Mouse (Mus musculus): Measurements from ENCODE around the gene Gm9837.

Gm9837 gene

GRCm38 (mm10) chr11:53486822-53487594, 16.7 kb upstream of the Gm9837 start:
- no peak for DNase-seq

DNA sequence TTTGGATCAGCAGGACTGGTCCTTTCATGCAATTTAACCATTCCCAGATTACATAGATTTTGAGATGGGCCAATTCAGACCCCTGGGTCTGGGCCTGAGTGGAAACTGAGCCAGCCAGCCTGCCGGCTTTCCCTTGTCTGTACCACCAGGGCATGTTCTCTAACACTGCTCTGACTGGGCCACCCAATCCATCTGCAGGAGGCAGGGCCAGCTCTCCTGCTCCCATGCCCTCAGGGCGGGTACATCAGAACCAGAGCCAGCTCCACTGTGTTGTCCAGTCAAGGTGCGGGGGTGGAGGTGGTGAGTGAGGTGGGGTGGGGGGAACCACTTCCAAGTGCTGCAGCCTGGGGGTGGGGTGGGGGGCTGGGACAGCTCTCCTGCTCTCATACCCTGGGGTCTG, 16.1 kb upstream of the Gm9837 start:
- no peak for DNase-seq

DNA sequence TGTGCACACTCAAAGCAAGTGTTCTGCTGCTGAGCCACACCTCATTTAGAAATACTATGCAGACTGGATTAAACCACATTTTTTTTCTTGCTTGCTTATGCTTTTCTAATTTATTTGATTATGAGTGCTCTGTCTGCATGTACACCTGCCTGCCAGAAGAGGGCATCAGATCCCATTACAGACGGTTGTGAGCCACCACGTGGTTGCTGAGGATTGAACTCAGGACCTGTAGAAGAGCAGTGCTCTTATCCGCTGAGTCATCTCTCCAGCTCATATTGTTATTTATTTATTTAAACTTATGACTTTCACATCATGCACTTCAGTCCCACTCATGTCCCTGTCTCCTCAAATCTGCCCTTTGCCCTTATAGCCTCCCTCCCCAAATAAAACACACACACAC, 15.4 kb upstream of the Gm9837 start:
- no peak for DNase-seq

- DNase-seq = no peak
Observed at GRCm38 (mm10) chr11:53483159-53483891, 13.0 kb upstream of the Gm9837 start.

GRCm38 (mm10) chr11:53481088-53481730, 10.9 kb upstream of the Gm9837 start:
- DNase-seq = no peak

GRCm38 (mm10) chr11:53479783-53480301, 9.6 kb upstream of the Gm9837 start, which contains the start of the genes Gm9945 and Sowaha:
Gene Gm9945, plus strand, starts transcription at chr11:53480166.
Gene Sowaha, minus strand, starts transcription at chr11:53480274.
- no peak for DNase-seq

DNA sequence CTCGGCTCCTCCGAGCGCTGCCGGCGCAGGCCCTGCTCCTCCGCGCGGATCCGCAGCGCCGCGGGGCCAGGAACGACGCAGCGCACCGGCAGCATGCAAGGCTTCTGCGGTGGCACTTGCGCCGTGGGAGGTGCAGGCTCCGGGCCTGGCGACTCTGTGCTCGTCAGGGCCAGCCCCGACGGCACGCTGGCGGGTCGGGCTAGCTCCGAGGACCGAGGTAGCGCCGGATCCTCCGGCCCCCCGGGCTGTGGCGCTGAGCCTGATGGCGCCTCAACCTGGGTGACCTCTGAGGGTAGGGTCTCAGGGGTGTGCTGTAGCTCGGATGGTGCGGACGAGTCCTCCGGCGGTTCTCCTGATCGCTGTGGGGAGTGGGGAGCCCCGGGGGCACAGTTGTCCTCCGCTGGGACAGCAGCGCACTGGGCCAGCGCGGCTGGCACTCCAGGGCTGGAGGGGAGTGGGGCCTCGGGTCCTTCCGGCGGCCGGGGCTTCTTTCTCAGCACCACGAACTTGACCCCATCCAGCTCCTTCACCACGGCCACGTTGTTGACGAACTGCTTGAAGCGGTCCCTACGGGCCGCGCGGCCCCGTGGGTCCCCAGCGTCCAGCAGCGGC, 9.0 kb upstream of the Gm9837 start:
- DNase-seq = no peak

DNA sequence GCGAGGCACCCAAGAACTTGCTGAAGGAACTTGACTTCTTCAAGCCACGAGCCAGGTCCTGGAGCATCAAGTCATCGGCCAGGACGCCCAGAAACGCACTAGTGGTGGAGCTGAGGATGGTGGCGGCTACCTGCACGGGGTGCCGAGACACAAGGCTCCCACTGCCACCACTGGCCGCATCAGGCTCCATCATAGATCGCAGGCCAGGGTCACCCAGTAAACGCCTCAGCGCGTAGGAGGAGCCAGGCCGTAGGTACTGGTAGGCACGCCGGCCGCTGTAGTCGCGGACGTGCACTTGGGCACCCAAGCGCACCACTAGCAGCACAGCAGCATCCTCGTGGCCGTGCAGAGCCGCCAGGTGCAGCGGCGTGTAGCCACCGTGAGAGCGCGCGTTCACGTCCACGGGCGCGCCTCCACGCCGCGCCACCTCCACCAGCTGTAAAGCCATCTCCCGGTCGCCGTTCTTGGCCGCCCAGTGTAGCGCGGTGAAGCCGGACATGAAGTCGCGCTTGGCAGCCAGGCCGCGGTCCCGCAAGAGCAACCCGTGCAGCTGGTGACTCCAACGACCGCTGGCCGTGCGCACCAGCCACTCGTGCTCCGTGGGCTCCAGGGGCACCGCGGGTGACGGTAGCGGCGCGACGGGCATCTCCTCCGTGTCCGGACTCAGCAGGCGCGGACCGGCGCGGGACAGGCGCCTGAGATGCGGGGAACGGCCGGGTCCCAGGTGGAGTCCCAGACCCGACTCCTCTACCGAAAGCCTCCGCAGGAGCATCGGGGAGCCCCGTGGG, 8.3 kb upstream of the Gm9837 start:
- DNase-seq = no peak

- DNase-seq = no peak
Observed at GRCm38 (mm10) chr11:53477833-53478232, 7.6 kb upstream of the Gm9837 start.

DNA sequence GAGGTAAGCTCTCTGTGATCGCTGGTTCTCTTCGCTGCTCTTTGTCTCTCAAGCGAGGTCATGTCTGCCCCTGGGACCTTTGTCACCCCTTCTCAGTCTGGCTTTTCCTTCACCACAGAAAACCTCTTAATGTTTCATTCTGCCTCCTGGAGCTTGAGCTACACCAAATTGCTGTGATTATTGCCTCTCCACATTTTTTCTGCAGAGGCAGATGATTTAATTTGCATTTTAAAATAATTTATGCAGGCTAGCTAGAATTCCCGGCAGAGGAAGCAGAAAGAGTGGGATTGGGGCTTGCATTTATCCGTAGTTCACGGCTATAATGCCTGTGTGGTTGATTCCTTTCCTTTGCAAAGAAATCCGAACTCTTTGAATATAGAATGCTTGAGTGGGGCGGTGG, 5.3 kb upstream of the Gm9837 start:
- no peak for DNase-seq

DNA sequence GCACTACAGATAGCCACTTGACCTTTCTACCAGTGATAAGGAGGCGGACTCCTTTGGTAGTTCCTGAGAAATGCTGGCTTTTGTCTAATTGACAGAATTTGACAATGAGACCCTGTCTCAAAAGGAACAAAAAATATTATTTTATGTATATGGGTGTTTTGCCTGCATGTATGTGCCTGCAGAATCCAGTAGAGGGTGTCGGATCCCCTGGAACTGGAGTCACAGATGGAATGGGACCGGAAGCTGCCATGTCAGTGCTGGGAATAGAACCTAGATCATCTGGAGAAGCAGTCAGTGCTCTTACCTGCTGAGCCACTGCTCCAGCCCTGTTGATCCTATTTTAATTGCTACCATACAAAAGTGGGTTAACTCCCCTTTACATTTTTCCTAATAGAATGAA, 2.4 kb upstream of the Gm9837 start:
- no peak for DNase-seq

DNA sequence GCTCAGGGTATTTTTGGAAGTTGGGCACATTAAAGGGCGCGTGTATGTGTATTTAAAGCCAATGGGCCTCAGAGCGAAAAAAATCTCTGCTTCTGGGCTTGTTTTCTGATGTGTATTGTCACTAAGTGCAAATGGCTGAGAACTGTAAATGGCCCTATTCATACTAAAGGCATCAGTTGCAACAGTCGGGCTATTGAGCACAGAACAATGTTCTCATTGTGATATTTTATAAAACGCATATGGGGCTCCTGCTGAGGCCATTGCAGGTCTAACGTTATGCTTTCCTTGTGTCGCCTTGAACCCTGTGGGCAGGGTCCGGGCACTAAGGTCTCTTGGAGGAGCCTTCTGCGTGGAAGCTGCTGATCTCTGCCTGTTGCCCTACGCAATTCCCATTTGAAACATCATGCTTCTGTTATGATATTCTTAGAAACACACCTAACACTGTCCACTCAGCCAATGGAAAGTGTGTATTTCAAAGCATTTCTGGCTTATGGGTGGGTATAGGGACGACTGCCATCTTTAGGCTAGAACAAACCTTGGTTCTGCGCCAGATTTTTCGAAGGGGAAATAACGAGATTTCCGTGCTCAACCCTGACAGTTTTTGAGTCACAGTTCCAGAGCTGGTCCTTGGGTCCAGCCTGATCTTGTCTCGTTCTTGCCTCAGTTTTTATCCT, 848 bp downstream of the Gm9837 start:
- no peak for DNase-seq

GRCm38 (mm10) chr11:53466231-53466971, 3.9 kb downstream of the Gm9837 start:
- no peak for DNase-seq

GRCm38 (mm10) chr11:53463551-53464424, 6.5 kb downstream of the Gm9837 start:
- DNase-seq = no peak

DNA sequence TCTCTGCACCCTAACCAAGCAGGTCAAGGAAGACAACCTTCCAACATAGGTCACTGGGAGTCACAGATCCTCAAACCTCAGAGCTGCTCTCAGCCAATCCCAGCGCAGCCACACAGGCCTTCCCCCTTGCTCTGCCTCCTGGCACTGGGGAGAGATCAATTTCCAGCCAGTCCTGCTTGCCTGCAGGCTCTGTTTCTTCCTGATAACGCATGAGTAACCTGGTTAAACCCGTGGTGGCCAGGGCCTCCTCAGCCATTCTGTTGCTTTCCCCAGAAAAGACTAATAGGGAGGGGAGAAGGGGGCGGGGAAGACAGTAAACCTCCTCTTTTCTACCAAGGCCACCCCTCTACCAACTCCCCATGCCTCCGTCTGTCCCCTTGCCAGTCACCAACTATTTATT, 8.6 kb downstream of the Gm9837 start:
- DNase-seq = no peak

DNA sequence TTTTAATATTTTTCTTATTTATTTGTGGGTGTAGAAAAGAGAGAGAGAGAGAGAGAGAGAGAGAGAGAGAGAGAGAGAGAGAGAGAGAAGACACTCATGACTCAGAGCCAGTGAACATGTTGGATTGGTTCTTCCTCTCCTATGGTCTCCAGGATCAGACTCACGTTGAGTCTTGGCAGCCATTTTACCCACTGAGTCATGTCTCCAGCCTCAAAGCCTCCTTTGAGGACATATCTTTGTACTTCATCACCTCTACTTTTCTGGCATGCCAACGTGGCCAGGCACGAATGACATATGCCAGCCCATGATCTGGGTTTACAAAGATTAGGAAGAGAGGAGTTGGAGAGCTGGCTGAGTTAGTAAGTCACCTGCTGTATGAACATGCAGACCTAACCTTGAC, 10.1 kb downstream of the Gm9837 start:
- DNase-seq = no peak

DNA sequence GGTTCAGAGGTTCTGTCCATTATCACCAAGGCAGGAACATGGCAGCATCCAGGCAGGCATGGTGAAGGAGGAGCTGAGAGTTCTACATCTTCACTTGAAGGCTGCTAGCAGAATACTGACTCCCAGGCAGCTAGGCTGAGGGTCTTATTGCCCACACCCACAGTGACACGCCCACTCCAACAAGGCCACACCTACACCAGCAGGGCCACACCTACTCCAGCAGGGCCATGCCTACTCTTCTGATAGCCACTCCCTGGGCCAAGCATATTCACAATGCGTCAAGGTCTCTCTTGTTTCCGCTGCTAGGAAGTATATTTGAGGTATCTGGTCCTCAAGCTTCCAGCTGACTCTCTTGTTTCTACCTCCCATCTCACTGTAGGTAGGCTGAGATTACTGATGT, 11.3 kb downstream of the Gm9837 start:
- no peak for DNase-seq

DNA sequence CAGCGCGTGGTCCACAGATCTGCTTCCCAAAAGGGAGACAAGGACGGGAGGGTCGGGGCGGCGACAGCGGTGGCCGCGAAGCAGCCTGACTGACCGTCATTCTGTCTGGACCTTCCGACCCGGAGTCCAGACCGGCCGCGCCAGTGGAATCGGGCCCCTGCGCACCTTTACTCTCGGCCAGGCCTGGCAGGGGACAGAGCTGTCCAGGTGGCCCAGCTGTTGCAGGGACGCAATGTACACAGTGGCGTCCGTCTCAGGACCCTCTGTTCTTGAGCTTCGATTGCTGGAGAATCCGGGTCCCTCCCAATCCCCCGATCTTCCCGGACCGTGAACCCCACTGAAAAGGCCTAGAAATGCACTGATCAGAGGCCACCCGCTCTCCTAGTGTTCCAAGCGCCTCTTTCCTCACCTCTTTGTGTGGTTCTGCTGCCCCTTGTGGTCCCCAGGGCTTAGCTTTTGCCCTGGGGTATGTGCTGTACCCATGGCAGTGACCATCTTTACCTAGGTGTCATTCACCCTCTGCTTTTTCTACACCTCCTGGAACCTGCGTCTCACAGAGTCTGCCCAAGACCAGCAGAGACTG, 12.8 kb downstream of the Gm9837 start:
- DNase-seq = no peak
